Mouse (Mus musculus) gastrocnemius, postnatal 10 days (tissue): ENCODE measurements around the gene Bag3. TPM values are rescaled to one million over a fixed set of nuclear protein-coding genes. Genes with fewer than 3 reads are reported as not detected.

ENCODE experiments used
- DNase-seq: peaks from one replicate; pipeline ENCODE4 v3.0.0; 2021; ENCODE audit warnings: mixed read lengths
- long read RNA-seq, 2 experiments: library from polyadenylated mRNA; stranded (forward); transcript quantifications; one replicate each; pipeline ENCODE4 v2.0.0; 2021
- total RNA-seq, 2 experiments: library from RNA; stranded (reverse); gene quantifications; 2 replicates each; pipeline ENCODE4 v1.2.3; 2021

The Bag3 gene
- total RNA-seq, result 10 to 100 TPM; 85.7 to 94.3 TPM
- long read RNA-seq, experiment 1, transcript Bag3-201 (4 exons, 2,562 nt), result major isoform, 80 of 121 reads
- long read RNA-seq, experiment 1, partial matches to known transcripts, result 41 of 121 reads
- long read RNA-seq, experiment 1, other reads (novel, unspliced or antisense), result 0 of 121 reads
- long read RNA-seq, experiment 2, transcript Bag3-201 (4 exons, 2,562 nt), result major isoform, 54 of 120 reads
- long read RNA-seq, experiment 2, partial matches to known transcripts, result 63 of 120 reads
- long read RNA-seq, experiment 2, other reads (novel, unspliced or antisense), result 3 of 120 reads

GRCm38 (mm10) chr7:128523349-128523961 is at the start of gene Bag3:
TSS of gene Bag3 (plus strand) at chr7:128523616.
- DNase-seq, result peak; percentile 98

- peak; percentile 80 for DNase-seq
Observed at GRCm38 (mm10) chr7:128474322-128474721, 49.1 kb upstream of the Bag3 start.

- no peak for DNase-seq
Observed at GRCm38 (mm10) chr7:128488986-128489385, 34.4 kb upstream of the Bag3 start.

- no peak for DNase-seq
Observed at GRCm38 (mm10) chr7:128494546-128494945, 28.9 kb upstream of the Bag3 start.

GRCm38 (mm10) chr7:128499801-128500200 is 23.6 kb upstream of the Bag3 start:
- no peak for DNase-seq

- DNase-seq, result no peak
Observed at GRCm38 (mm10) chr7:128504091-128504490, 19.3 kb upstream of the Bag3 start.

- no peak for DNase-seq
Observed at GRCm38 (mm10) chr7:128511936-128512335, 11.5 kb upstream of the Bag3 start.

GRCm38 (mm10) chr7:128513512-128513911 is 9.9 kb upstream of the Bag3 start:
- DNase-seq, result no peak

- no peak for DNase-seq
Observed at GRCm38 (mm10) chr7:128514341-128514740, 9.1 kb upstream of the Bag3 start.

GRCm38 (mm10) chr7:128516346-128516745 is 7.1 kb upstream of the Bag3 start:
- no peak for DNase-seq

GRCm38 (mm10) chr7:128519316-128520050 is 3.9 kb upstream of the Bag3 start:
- no peak for DNase-seq

- DNase-seq, result peak; percentile 87
Observed at GRCm38 (mm10) chr7:128523962-128524581, 656 bp downstream of the Bag3 start.

GRCm38 (mm10) chr7:128524641-128525040 is 1.2 kb downstream of the Bag3 start:
- DNase-seq, result no peak

- DNase-seq, result no peak
Observed at GRCm38 (mm10) chr7:128526611-128527010, 3.2 kb downstream of the Bag3 start.

- DNase-seq, result no peak
Observed at GRCm38 (mm10) chr7:128528596-128528995, 5.2 kb downstream of the Bag3 start.

- no peak for DNase-seq
Observed at GRCm38 (mm10) chr7:128529126-128529525, 5.7 kb downstream of the Bag3 start.

GRCm38 (mm10) chr7:128529574-128530051 is 6.2 kb downstream of the Bag3 start:
- DNase-seq, result no peak

- no peak for DNase-seq
Observed at GRCm38 (mm10) chr7:128531031-128531430, 7.6 kb downstream of the Bag3 start.

GRCm38 (mm10) chr7:128531929-128532328 is 8.5 kb downstream of the Bag3 start:
- no peak for DNase-seq

GRCm38 (mm10) chr7:128532441-128533166 is 9.2 kb downstream of the Bag3 start:
- DNase-seq, result no peak

- no peak for DNase-seq
Observed at GRCm38 (mm10) chr7:128534984-128535491, 11.6 kb downstream of the Bag3 start.

- DNase-seq, result no peak
Observed at GRCm38 (mm10) chr7:128536074-128536473, 12.7 kb downstream of the Bag3 start.
